Mouse (Mus musculus): ENCODE data around the gene Hoxa5.

Gene Hoxa5

DNA sequence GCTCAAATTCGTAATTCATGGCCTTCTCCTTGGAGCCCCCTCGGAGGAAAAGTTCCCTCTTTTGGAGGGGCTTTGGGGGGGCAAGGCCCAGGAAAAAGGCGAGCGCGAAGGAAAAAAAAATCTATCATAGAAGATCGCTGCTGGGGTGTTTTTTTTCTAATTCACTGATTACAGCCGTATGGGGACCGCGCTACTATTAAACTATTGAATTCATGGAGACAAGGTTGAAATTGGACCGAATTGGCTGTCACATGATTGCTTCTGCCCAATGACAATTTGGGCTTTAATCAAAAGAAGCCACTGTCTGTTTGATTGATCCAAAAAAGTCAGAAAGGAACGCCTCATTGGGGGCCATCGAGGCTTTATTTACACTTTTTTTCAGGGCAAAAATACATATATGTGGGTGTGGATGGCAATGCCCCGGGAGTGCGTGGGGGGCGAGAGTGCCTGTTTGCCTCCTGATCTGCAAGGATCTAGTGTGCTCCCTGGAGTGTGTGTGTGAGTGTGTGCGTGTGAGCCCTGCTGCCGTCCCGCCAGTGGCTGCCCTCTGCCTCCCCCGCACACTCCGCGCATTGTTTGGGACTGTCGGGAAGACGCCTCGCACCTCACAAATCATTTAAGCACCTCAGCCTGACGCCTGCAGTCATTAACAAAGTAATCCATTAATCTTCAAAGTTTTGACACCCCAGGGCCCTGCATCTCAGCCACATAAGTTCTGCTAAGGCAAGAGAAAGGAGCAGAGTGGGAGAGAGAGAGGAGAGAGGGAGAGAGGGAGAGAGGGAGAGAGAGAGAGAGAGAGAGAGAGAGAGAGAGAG, 39.6 kb downstream of the Hoxa5 start, which contains the start of gene Hoxa2:
Gene Hoxa2, minus strand, starts transcription at position 206 of the 815 bp plus-strand sequence.
- DNase-seq (ENCODE audit: low spot score in 2 of 2) = peak in 1 of 2 experiments; percentile 17

GRCm38 (mm10) chr6:52164051-52164625, 40.2 kb downstream of the Hoxa5 start:
- DNase-seq (ENCODE audit: low spot score in 2 of 2) = peak in 1 of 2 experiments; percentile 20

DNA sequence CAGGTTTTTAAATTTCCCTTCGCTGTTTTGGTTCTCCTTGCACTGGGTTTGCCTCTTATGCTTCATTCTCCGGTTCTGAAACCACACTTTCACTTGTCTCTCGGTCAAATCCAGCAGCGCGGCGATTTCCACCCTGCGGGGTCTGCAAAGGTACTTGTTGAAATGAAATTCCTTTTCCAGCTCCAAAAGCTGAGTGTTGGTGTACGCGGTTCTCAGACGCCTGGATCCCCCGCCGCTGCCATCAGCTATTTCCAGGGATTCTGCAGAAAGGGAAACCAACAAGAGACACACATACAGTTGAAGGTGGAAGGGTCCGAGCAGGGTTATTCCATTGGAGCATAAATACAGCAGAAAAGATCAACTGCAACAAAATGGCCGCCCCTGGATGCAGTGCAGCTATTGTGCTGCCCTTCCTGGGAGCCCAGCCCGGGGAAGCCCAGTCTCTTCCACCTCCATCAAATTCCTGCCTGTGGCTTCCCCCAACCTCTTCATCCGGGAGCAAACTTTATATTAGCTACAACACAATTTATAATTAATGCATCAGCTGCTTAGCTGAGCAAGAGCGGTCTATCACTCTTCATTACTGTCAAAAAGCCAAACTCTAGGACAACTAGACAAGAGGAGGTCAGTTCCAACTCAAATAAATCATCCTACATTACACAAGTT, 40.9 kb downstream of the Hoxa5 start:
- DNase-seq (ENCODE audit: low spot score in 2 of 2) = peak in 1 of 2 experiments; percentile 21

DNA sequence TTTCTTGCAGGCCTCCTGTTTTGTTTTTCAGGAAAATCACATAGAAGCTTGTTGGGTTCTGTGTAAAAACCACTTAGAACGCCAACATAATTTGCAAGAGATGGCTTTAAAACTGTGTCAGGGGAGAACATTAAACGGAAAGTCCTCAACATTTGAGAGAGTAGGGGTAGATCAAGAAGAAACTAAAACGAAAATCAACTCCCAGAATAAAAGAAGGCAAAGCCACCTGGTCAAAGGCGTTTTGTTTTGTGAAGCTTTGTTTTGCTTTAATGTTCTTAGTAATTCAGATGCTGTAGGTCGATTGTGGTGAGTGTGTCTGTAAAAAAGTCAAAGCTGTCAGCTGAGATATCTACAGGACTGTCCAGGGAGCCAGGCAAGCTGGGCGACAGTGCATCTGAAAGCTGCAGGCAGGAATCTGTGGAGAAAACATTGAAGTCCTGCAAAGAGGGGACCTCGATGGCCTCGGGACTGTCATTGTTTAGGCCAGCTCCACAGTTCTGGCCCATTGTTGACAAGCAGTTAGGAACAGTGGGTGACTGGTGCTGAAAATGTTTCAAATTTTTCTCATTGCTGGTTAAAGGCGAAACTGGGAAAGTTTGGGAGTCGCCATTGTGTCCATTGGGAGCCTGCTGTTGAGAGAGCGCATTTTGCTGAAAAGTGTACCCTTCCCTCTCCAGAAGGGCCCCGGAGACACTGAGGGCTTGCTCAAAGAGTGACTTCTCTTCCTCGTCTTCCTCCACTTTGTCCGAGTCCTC, 41.6 kb downstream of the Hoxa5 start:
- DNase-seq (ENCODE audit: low spot score in 2 of 2) = peak in 1 of 2 experiments; percentile 15

GRCm38 (mm10) chr6:52162093-52162380, 42.4 kb downstream of the Hoxa5 start:
- no peak for DNase-seq (ENCODE audit: low spot score in 2 of 2)

DNA sequence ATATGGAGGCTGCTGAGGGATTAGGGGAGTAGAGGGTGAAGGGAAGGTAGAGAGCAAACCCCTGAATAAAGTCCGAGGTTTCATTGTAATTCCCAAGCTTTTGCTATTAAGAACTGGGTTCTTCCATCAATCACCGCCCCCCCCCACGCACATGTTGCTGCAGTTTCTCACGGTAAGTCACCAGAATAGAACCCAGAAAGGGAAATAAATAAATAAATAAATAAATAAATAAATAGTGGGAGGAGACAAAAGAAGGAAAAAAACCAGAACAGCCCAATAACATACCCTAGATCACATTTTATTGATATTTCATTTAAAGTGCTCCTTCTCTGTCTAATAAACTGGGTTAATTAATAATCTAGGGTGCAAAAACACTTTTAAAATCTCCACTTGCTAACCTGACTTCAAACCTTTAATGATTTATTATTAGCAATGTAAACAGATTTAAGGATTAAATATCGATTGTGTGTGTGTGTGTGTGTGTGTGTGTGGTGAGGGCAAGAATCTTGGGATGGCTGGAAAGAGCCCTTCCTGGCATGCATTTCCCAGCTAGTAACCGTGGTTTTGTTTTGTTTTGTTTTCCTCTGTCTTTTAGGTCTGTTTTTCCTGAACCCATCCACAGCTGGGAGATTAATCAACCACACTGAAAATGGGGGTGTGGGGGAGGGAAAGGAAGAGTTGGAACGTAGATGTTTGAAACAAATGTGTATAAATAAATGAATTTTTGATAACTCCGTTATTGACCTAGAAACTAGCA, 42.9 kb downstream of the Hoxa5 start:
- peak in 1 of 2 experiments; percentile 15 for DNase-seq (ENCODE audit: low spot score in 2 of 2)

DNA sequence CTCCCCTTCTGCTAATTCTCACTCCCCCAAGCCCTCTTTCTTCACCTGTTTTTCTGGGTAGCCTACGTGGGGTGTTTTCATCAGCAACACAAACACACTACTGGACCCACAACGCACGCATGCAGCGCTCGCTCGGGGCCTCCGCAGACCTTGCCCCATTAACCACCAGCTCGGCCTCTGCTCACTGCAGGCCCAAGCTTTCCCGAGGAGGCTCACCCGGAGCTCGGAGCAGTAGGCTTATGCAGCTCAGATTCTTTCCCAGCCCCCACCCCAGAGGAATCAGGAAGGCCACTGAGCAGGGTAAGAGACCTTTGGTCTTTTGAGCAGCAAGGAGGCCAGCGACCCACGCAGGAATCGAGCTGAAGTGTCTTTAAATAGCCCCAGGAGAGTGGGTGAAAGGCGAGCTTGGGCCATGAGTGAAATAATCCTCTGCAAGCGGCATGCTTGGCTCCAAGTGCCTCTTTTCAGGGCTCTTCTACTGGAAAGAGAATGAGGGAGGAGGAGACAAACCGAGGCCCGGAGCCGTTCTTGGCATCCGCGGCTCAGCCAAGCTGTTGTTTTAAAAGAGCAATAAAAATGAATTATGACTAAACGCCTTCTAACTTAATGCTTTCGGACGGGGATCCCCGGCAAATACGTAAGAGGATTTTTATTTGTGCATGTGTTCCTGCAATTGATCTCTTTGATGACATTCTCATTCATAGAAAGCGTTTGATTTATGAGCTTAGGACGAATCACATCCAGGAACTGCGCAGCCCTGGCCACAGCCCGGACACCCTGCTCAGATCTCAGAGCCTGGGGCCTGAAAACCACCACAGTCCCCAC, 43.7 kb downstream of the Hoxa5 start:
- peak in 1 of 2 experiments; percentile 19 for DNase-seq (ENCODE audit: low spot score in 2 of 2)

GRCm38 (mm10) chr6:52159979-52160378, 44.4 kb downstream of the Hoxa5 start:
- peak in 1 of 2 experiments; percentile 15 for DNase-seq (ENCODE audit: low spot score in 2 of 2)

DNA sequence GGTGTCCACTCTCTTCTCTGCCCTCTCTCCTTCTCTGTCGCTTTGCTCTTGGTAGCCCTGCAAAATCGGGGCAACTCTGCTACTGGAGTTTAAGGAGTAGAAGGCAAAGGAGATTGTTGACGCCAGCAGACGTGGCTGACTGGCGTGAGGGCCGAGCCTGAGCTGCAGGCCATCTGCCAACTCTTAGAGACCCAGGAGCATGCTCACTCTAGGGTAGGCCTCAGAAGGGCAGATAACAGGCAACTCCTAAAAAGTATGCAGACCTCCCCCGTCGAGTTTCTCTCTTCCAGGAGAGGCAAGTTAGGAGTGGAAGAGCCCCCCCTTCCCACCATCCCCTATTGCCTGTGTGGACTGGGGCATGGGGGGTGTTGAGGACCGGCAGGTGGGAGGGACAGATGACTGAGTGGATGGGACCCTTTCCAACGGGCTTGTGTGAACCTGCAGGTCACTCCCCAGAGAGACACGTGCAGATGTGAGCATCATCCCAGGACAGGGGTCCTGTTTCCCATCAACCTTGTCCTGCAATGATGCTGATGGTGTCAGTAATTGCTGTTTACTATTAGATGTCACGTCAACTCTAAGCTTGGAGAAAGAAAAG, 45.1 kb downstream of the Hoxa5 start:
- peak in 1 of 2 experiments; percentile 21 for DNase-seq (ENCODE audit: low spot score in 2 of 2)

DNA sequence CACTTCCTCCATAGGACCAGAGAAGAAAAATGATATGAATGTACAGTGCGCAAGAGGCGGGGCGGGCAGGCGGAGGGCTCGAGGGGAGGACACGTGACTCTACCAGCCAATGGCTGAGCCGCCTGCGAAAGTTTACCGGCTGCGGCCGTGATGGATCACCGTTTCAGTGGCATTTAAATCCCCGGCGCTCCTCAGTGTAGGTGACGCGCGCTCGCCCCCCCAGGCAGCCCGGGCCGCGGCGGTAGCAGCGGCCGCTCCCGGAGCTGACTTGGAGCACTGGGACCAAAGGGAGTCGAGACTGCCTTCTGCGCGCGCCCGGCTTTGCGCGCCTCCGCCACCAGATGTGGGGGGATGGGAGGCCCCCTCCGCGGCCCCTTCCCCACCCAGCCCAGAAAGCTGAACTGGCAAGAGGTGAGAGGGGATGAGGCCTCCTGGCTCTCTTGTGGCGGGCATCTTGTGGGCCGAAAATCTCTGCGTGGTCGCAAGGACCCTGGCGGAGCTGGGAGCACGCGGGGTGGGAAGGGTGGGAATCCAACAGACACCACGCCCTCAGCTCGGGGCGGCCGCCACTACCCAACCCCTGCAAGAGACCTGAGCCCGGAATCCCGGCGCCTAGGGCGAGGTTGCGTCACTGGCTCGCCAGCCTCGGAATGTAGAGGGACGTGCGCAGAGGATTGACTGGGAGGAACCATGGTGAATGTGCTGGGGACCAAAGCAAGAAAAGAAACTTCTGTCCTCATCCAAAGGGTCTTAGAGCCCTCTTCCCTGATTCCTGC, 45.9 kb downstream of the Hoxa5 start, which contains the start of gene Hoxa1:
Gene Hoxa1, minus strand, starts transcription at position 42 of the 776 bp plus-strand sequence.
- DNase-seq (ENCODE audit: low spot score in 2 of 2) = peak in 1 of 2 experiments; percentile 24

- peak in 1 of 2 experiments; percentile 13 for DNase-seq (ENCODE audit: low spot score in 2 of 2)
Observed at GRCm38 (mm10) chr6:52157466-52158275, 46.7 kb downstream of the Hoxa5 start.

GRCm38 (mm10) chr6:52156551-52157200, 47.7 kb downstream of the Hoxa5 start:
- no peak for DNase-seq (ENCODE audit: low spot score in 2 of 2)

- no peak for DNase-seq (ENCODE audit: low spot score in 2 of 2)
Observed at GRCm38 (mm10) chr6:52155471-52155870, 48.9 kb downstream of the Hoxa5 start.

DNA sequence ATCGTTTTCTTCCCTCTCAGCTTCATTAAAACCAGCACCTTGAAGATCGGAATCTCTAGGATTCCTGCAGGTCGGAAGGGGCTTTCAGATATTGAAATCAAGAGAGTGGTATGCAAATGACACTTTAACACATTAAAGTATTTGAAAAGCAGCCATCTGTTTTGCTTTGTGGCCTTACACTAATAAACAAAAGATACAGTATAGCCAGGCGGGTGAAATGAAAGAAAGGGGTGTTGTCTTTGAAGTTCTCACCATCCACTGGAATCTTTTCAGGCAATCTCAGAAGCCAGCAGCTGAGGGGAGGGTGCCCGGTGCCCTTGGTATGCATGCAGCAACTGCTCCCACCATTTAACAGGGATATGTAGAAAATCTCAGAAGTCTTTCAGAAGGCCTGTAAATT, 50.3 kb downstream of the Hoxa5 start:
- DNase-seq (ENCODE audit: low spot score in 2 of 2) = no peak

- no peak for DNase-seq (ENCODE audit: low spot score in 2 of 2)
Observed at GRCm38 (mm10) chr6:52153270-52153669, 51.1 kb downstream of the Hoxa5 start.

- DNase-seq (ENCODE audit: low spot score in 2 of 2) = no peak
Observed at GRCm38 (mm10) chr6:52152226-52153193, 51.9 kb downstream of the Hoxa5 start.

All from right cerebral cortex, postnatal 10 days (tissue).